Mouse (Mus musculus): ENCODE results near the gene Gulp1.

DNA sequence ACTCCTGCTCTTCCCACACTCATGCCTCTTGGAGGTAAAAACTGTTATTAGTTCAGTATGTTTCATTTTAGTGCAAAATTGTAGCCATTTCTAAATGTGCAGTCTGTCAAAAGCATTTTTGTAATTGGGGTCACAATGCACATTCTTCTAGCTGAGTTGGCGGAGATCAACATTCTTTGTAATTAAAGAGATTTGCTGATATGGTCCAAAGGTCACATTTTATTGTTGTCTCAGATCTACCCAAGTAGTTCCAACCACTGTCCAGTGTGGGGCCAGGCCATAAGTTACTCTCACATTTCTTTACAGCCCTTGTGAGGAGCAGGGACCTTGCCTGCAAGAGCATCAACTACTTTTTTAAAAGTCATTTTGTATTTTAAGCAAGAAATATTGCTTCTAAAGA, 24.7 kb downstream of the Gulp1 start:
- TF ChIP-seq CTCF (conservative IDR thresholded peaks at IDR 0.05; ENCODE audit: low read length) (no peak), NANOG (IDR thresholded peaks at IDR 0.05; ENCODE audit: borderline replicate concordance, low read length) (no peak), POU5F1 (IDR thresholded peaks at IDR 0.05; ENCODE audit: borderline replicate concordance, low read length) (no peak)

All from E14TG2a.4 (cell line).